Mouse (Mus musculus) kidney, adult 9 months (tissue): Measurements from ENCODE around the gene Trp53inp2.

Experiments used
- DNase-seq: peaks from one replicate; pipeline ENCODE4 v3.0.0; 2022

Trp53inp2 gene

DNA sequence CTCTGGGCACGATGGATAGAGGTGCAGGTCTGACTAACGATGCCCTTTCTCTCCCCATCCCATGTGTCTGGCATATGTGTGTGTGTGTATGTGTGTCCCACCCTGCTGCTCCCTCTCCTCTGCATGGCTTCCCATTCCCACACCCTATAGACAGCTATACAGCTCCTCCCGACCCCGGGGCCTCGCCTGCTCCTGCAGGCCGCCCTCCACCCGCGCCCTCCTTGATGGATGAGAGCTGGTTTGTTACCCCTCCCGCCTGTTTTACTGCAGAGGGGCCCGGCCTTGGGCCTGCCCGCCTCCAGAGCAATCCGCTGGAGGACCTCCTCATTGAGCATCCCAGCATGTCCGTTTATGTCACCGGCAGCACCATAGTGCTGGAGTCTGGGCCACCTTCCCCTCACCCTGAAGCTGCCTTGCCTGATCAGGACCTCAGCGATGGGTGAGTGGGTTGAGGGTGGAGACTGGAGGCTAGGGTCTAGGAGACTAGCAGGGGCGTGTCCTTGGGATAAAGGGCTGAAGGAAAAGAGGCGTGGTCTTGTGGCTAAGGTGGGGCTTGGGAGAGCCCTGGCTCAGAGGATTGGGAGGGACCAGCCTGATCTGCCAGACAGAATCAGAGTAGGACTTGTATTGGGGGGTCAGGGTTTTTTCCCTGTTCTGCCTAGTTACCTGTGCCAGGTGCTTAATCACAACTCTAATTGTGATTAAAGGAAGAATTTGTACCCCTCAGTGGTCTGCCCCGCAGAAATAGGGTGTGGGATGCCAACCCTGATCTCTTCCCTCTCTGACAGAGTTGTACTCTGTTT lies 5.1 kb downstream of the Trp53inp2 start:
- no peak for DNase-seq

DNA sequence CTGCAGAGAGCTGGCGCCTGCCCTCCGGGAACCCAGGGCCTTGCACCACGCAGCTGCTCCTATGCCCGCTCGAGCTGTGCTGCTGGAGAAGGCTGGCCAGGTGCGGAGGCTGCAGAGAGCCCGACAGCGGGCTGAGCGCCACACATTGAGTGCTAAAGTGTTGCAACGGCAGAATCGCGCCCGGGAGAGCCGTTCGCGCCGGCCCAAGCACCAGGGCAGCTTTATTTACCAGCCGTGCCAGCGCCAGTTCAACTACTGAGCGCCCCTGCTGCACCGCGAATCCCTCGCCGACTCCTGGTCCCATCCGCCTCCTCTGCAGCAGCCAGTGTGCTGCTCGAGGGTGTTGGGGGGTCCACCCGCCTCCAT lies 5.7 kb downstream of the Trp53inp2 start:
- DNase-seq = no peak

DNA sequence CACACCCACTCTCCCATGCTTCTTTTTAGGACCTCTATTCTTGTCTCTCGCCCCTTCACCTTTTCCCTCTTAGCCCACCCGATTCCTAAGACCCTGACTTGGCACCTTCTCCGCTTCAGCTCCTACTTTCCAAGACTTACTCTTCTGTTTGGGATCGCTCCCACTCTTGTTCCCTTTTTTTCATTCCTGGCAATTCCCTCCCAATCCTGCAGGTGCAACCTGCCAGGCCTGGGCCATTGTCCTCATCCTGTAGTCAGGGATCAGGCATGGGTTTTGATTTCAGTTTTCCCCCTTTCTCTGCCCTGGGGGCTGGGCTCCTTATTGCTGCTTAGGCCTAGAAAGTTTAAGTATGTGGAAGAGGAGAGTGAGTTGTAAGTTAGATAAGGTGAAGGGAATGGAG lies 6.2 kb downstream of the Trp53inp2 start:
- no peak for DNase-seq

DNA sequence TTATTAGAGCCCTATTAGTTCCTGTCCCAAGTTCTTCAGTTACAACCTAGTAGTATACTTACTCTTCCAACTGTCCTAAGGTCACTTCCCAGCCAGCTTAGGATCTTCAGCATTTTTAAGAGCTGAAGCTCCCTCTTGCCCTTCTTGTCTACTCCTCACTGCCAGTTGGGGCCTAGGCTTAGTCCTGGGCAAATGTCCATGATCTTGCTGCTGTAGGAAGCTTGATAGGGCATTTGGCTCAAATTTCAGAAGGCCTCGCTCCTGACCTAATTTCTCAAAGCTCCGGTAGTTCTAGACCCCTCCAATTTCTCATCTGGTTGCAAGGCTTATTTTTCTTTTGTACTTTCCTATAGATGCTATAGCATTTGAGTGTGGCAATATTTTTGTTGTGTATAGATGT lies 7.7 kb downstream of the Trp53inp2 start:
- DNase-seq = no peak

DNA sequence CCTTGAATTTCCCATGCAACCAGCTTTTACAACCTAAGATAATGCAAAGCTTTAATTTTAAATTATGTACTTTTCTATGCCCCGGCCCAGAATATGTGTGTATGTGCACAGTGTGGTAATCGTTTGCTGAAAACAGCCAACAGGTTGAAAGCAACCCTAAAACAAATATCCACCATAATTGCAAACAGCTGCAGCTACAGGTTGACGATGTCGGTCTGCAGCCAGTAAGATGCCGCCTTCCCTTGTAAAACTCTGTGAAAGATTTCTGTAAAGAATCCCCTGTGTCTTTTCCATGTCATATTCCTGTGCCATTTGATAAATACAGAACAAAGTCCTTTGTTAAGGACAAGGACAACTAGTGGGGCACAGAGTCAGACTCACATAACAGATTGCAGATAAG lies 13.7 kb downstream of the Trp53inp2 start:
- no peak for DNase-seq

DNA sequence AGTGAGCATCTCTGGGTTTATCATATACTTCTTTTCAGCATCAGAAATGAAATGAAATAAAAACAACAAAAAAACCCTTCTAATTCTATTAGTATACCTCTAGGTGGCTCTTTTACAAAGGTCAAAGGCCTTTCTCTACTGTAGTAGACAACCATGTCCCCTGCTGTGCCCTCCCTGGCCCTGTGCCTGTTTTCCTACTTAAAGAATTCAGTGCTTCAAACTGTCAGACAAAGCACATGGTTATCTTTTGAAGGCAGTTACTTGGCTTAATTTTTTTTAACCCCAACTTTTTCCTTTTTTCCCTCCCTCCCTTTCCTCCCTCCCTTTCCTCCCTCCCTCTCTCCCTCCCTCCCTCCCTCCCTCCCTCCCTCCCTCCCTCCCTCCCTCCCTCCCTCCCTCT lies 19.4 kb downstream of the Trp53inp2 start:
- no peak for DNase-seq

DNA sequence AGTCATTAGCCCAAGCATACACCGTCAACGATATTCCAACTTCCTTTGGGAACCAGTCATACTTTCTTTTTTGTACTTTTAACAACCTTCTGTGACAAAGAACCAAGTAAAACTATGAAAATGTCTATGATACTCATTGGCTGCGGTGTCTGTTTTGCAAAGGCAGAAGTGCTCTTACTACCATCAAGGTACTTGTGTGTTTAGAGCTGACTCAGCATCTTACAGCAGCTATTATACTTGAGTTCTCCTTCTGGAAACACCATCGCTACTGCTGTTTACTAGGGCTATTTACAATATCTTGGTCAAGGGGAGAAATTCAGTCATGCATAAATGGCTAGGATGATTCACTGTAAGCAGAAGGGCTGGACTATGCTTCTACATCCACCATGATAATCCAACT lies 21.1 kb downstream of the Trp53inp2 start:
- no peak for DNase-seq

DNA sequence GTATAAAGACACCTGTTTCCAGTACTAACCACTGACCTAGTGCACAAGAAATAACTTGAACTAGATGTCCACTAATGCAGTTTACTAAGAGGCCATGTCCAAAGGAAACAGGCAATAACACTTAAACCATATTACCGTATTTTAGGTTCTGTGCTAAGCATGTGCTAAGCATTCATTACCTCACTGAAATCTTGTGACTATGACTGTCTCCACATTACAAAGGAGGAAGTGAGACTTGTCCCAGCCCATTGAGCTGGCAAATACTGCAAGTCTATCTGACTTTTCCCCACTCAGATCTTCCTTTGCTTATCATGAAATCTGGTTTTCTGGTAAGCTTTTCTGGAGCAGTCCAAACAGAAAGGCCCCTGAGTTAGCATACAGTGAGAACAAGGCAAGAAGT lies 23.8 kb downstream of the Trp53inp2 start:
- DNase-seq = no peak

DNA sequence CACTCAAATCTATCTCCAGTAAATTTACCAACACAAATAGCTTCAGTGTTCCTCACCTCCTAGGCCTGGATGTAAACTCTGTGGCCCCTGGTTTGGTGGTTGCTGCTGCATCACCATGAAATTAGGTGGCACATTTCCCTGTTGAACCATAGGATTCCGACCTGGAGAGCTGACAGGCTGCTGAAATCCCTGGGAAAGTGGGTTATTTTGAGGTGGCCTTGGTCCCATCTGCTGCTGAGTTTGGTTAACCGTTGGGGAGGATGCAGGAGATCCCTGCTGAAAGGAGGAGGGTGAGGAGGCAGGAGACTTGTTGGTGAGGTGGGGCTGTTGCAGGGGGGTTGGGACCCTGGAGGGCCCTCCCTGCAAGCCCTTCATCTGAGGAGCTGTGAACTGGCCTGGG lies 40.1 kb downstream of the Trp53inp2 start:
- no peak for DNase-seq

DNA sequence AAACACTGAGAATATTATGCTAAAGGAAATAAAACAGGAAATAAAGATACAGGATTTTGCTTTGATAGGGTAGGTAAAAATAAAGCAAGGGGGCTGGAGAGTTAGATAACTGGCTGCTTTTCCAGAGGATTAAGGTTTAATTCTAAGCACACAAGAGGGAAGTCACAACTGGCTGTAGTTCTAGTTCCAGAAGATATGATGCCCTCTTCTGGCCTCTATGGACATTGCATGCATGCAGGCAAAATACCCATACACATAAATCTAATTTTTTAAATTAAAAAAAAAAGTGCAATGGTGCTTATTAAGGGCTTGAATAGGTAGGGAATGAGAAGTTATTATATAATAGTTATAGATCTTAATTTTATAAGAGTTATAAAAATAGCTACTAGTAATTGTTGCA lies 55.6 kb downstream of the Trp53inp2 start:
- peak; percentile 18 for DNase-seq
